Mouse (Mus musculus): Measurements from ENCODE around the gene Gpr3. TPM values are rescaled to one million over a fixed set of nuclear protein-coding genes. Genes with fewer than 3 reads are reported as not detected.

Gpr3 gene
- polyA plus RNA-seq, 1 experiment from 2014 or later = 0.57 TPM

- whole genome bisulfite sequencing = 92% methylated on average over 2 of the region's 2 CpGs
- peak overlapping the region; percentile 34; the same call in 1 of the 2 replicates for H3K9ac ChIP-seq
- H3K9me3 ChIP-seq (replicated peaks) = no peaks in the 10 kb centered on the region
- H3K36me3 ChIP-seq (ENCODE audit: poor library complexity, severe bottlenecking) = peaks cover 55% of the 10 kb centered on the region
- peaks cover 52% of the 10 kb centered on the region for H3K4me1 ChIP-seq
- ATAC-seq = no peak
- no peak overlapping the region for H3K4me3 ChIP-seq
- no peaks in the 10 kb centered on the region for H3K27me3 ChIP-seq
- H3K4me2 ChIP-seq = no peak overlapping the region
- H3K27ac ChIP-seq = peak overlapping the region; percentile 85
Measured at GRCm38 (mm10) chr4:133196136-133196535, 16.2 kb downstream of the Gpr3 start.

- ATAC-seq = no peak
- H3K36me3 ChIP-seq (ENCODE audit: poor library complexity, severe bottlenecking) = peaks cover 66% of the 10 kb centered on the region
- peaks cover 40% of the 10 kb centered on the region for H3K4me1 ChIP-seq
- H3K9me3 ChIP-seq (replicated peaks) = no peaks in the 10 kb centered on the region
- no peak overlapping the region for H3K4me3 ChIP-seq
- no peak overlapping the region for H3K9ac ChIP-seq
- H3K27ac ChIP-seq = no peak overlapping the region
- no peaks in the 10 kb centered on the region for H3K27me3 ChIP-seq
- 69% methylated on average over 4 of the region's 4 CpGs for WGBS
- no peak overlapping the region for H3K4me2 ChIP-seq
Measured at GRCm38 (mm10) chr4:133195014-133195413, 17.3 kb downstream of the Gpr3 start.

DNA sequence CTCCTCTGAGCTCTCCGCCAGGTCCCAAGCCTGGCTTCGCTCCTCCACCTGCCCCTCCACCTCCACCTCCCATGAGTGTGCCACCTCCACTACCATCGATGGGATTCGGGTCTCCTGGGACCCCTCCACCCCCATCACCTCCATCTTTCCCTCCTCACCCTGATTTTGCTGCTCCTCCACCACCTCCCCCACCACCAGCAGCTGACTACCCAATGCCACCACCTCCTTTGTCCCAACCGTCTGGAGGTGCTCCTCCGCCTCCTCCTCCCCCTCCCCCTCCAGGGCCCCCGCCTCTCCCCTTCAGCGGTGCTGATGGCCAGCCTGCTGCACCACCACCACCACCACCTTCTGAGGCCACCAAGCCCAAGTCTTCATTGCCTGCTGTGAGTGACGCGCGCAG is 17.9 kb downstream of the Gpr3 start:
- no peak overlapping the region for H3K27ac ChIP-seq
- H3K4me3 ChIP-seq = no peak overlapping the region
- H3K9ac ChIP-seq = no peak overlapping the region
- no peaks in the 10 kb centered on the region for H3K27me3 ChIP-seq
- WGBS = 83% methylated on average over 11 of the region's 11 CpGs
- peaks cover 36% of the 10 kb centered on the region for H3K4me1 ChIP-seq
- ATAC-seq = no peak
- H3K36me3 ChIP-seq (ENCODE audit: poor library complexity, severe bottlenecking) = peaks cover 72% of the 10 kb centered on the region
- H3K9me3 ChIP-seq (replicated peaks) = no peaks in the 10 kb centered on the region
- no peak overlapping the region for H3K4me2 ChIP-seq

- Histone ChIP-seq H3K27ac (no peak overlapping the region), H3K9me3 (replicated peaks) (no peaks in the 10 kb centered on the region), H3K4me3 (no peak overlapping the region), H3K36me3 (ENCODE audit: poor library complexity, severe bottlenecking) (peaks cover 88% of the 10 kb centered on the region), H3K27me3 (no peaks in the 10 kb centered on the region), H3K4me2 (no peak overlapping the region), H3K9ac (no peak overlapping the region), H3K4me1 (peaks cover 11% of the 10 kb centered on the region)
- WGBS = 72% methylated on average over 10 of the region's 10 CpGs
- no peak for ATAC-seq
Measured at GRCm38 (mm10) chr4:133189396-133189795, 22.9 kb downstream of the Gpr3 start.

DNA sequence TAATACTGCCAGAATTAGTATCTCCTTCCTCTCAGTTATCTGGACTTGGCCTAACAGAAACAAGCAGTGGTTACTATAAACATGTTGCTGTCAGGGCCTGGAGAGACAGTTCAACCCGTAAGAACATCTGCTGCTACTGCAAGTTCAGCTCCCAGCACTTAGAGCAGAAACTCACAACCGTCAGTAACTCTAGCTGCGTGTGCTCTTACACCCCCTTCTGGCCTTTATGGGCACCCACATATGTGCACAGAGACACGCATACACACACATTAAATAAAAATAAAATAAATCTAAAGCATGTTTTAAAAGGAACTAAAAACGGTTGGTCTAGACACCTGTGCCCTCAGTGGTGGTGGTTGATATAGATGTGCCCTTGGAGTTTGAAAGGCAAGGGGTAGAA is 25.5 kb downstream of the Gpr3 start:
- WGBS = 97% methylated on average over 5 of the region's 5 CpGs

DNA sequence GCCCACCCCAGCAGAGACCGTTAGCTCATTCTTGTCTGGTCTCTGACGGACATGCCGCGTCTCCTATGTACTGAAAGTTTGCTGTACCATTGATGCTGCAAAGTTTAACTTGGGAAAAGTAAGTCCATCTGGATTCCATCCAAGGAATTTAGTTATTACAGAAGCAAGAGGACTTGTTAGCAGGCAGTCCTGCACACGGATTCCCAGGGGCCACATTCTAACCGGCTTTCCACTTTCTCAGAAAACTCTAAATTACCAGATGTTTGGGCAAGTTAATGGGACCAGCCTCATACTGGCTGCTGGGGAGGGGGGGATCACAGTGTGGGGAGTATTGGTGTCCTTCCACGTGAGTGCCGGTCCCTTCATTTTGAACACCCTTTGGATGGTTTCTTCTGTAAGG is 26.4 kb downstream of the Gpr3 start:
- WGBS = 87% methylated on average over 8 of the region's 8 CpGs
- Histone ChIP-seq H3K4me2 (no peak overlapping the region), H3K9me3 (replicated peaks) (no peaks in the 10 kb centered on the region), H3K9ac (no peak overlapping the region), H3K27ac (no peak overlapping the region), H3K27me3 (no peaks in the 10 kb centered on the region), H3K36me3 (ENCODE audit: poor library complexity, severe bottlenecking) (peaks cover 57% of the 10 kb centered on the region), H3K4me3 (no peak overlapping the region), H3K4me1 (peaks cover 17% of the 10 kb centered on the region)
- no peak for ATAC-seq

More for the DNA sequence above, 25.5 kb downstream of the Gpr3 start:
- ATAC-seq = no peak
- peaks cover 66% of the 10 kb centered on the region for H3K36me3 ChIP-seq (ENCODE audit: poor library complexity, severe bottlenecking)
- peaks cover 17% of the 10 kb centered on the region for H3K4me1 ChIP-seq
- H3K4me3 ChIP-seq = no peak overlapping the region
- no peaks in the 10 kb centered on the region for H3K9me3 ChIP-seq (replicated peaks)
- H3K4me2 ChIP-seq = no peak overlapping the region
- no peak overlapping the region for H3K27ac ChIP-seq
- no peak overlapping the region for H3K9ac ChIP-seq
- H3K27me3 ChIP-seq = no peaks in the 10 kb centered on the region

DNA sequence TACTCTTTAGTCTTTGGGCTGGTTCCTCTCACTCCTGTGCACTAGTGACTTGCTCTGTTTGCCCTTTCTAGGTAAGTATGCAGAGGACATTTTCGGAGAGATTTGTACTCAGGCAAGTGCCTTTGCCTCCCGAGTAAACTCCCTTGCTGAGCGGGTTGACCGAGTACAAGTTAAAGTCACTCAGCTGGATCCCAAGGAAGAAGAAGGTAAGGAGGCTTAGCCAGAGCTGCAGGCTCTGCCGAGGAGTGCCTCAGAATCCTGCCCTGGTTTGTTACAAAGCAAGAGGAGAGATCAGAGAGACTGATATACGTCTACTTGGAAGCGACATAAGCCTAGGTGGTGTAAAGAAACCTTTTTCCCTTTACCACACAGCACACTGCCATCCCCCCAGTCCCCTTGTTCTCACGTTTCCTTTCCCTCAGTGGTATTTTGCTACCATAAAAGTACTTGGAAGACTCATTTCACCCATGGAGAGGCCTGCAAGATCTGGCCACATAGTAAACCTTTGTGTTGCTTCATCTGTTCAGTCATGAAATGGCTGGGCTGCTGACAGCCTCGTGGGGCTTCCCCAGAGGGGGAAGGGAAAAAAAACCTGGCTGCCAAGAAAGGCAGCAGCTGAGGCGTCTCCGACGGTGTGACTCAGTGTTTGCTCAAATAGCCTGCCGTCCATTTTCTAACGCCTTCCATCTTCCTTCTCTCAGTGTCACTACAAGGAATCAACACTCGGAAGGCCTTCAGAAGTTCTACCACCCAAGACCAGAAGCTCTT is 27.3 kb downstream of the Gpr3 start:
- Histone ChIP-seq H3K27me3 (no peaks in the 10 kb centered on the region), H3K27ac (peak overlapping the region; percentile 73), H3K4me3 (no peak overlapping the region), H3K4me2 (no peak overlapping the region), H3K9me3 (replicated peaks) (no peaks in the 10 kb centered on the region), H3K4me1 (peaks cover 17% of the 10 kb centered on the region), H3K36me3 (ENCODE audit: poor library complexity, severe bottlenecking) (peaks cover 49% of the 10 kb centered on the region), H3K9ac (peak overlapping the region; percentile 10; the same call in 1 of the 2 replicates)
- 48% methylated on average over 15 of the region's 15 CpGs for WGBS
- no peak for ATAC-seq

DNA sequence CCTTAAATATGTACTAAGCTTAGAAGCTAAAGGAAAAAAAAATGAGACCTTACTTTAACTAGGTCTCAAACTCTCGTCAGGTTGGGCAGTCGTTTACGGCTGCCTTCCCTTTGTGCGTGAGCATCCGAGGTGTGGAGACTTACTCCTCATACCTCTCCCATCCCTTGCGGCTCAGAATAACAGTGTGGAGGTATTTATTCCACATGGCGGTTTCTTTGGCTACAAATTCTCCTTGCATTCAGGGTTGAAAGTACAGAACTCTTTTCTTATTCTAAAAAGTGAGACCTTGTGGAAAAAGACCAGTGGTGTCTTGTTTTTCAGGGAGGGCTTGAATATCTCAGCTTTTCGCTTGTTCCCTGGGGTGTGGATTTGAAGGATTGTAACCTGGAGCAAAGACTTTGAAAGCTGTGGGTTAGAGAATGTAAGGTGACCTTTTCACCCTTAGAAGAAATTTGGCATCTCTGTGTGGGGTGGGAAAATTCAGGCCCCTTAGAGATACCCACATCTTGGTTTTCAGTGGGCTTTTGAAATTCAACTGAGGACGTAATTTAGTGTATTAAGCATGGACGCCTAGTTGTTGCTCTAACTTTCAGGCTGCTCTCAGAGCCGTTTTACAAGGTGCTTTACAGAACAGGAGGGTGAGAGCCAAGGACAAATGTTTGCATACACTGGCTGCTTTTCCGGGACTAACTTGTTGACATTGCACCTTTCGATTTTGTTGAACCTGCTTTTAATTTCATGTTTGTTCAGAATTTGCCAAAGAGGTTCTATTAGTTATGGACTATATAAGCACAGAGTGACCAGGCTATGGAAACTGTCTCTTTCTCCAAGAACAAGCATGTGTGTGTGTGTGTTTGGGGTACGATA is 28.1 kb downstream of the Gpr3 start:
- Histone ChIP-seq H3K27me3 (no peaks in the 10 kb centered on the region), H3K9ac (no peak overlapping the region), H3K4me1 (peaks cover 17% of the 10 kb centered on the region), H3K36me3 (ENCODE audit: poor library complexity, severe bottlenecking) (peaks cover 48% of the 10 kb centered on the region), H3K9me3 (replicated peaks) (no peaks in the 10 kb centered on the region), H3K27ac (0 out of 2 replicates have a peak overlapping the region, but pooled peaks have one; percentile 73), H3K4me2 (no peak overlapping the region), H3K4me3 (no peak overlapping the region)
- ATAC-seq = no peak
- WGBS = 53% methylated on average over 14 of the region's 14 CpGs

- ATAC-seq = no peak
- no peak overlapping the region for H3K4me3 ChIP-seq
- no peak overlapping the region for H3K9ac ChIP-seq
- no peaks in the 10 kb centered on the region for H3K27me3 ChIP-seq
- no peaks in the 10 kb centered on the region for H3K9me3 ChIP-seq (replicated peaks)
- 89% methylated on average over 8 of the region's 8 CpGs for WGBS
- no peak overlapping the region for H3K4me2 ChIP-seq
- peaks cover 43% of the 10 kb centered on the region for H3K36me3 ChIP-seq (ENCODE audit: poor library complexity, severe bottlenecking)
- H3K4me1 ChIP-seq = peaks cover 21% of the 10 kb centered on the region
- no peak overlapping the region for H3K27ac ChIP-seq
Measured at GRCm38 (mm10) chr4:133182439-133183033, 29.8 kb downstream of the Gpr3 start.

GRCm38 (mm10) chr4:133179258-133179657 is 33.1 kb downstream of the Gpr3 start:
- Histone ChIP-seq H3K4me1 (peaks cover 34% of the 10 kb centered on the region), H3K4me2 (no peak overlapping the region), H3K27me3 (no peaks in the 10 kb centered on the region), H3K4me3 (no peak overlapping the region), H3K36me3 (ENCODE audit: poor library complexity, severe bottlenecking) (peaks cover 24% of the 10 kb centered on the region), H3K9ac (no peak overlapping the region), H3K27ac (no peak overlapping the region), H3K9me3 (replicated peaks) (no peaks in the 10 kb centered on the region)
- ATAC-seq = no peak
- 93% methylated on average over 7 of the region's 7 CpGs for WGBS

DNA sequence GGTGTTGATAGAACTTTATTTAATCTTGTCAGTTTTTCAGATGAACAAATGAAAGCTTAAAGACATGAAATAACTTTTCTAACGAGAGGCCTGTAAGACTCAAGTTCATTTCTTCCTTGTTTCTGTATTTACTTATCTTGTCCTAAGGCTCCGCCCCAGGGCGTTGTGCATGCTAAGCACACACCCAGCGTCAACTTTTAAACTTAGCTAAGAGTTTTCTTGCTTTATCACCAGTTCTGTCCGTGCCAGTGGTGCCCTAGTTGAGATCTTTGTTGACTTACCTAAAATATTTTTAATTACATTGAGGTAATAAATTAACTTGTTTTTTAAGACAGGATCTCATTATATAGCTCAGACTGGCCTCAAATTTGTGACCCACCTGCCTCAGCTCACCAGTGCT is 34.0 kb downstream of the Gpr3 start:
- no peak overlapping the region for H3K4me3 ChIP-seq
- no peak overlapping the region for H3K9ac ChIP-seq
- H3K27ac ChIP-seq = no peak overlapping the region
- H3K4me2 ChIP-seq = no peak overlapping the region
- peaks cover 24% of the 10 kb centered on the region for H3K36me3 ChIP-seq (ENCODE audit: poor library complexity, severe bottlenecking)
- ATAC-seq = no peak
- H3K9me3 ChIP-seq (replicated peaks) = no peaks in the 10 kb centered on the region
- H3K4me1 ChIP-seq = peaks cover 28% of the 10 kb centered on the region
- no peaks in the 10 kb centered on the region for H3K27me3 ChIP-seq
- 95% methylated on average over 5 of the region's 5 CpGs for WGBS

Data from forebrain, embryonic 13.5 days (tissue).